Mouse (Mus musculus): Measurements from ENCODE around the gene Ranbp3.

- TF ChIP-seq CTCF (IDR thresholded peaks at IDR 0.05; ENCODE audit: low read depth) (no peak), EP300 (optimal IDR thresholded peaks at IDR 0.05) (no peak)
Measured at GRCm38 (mm10) chr17:56682880-56683279, 9.8 kb downstream of the Ranbp3 start.

All from stomach, postnatal 0 days (tissue).